Mouse (Mus musculus) liver, embryonic 14.5 days (tissue): ENCODE results near the gene March8. TPM values are rescaled to one million over a fixed set of nuclear protein-coding genes. Genes with fewer than 3 reads are reported as not detected.

Source experiments
- ATAC-seq: fragments of 200-750 bp; cut with Nextera tagmentation; 2 replicates; pipeline ENCODE4 v1.8.0; 2017; ENCODE audit warnings: moderate number of reproducible peaks, mild to moderate bottlenecking, moderate library complexity; ENCODE audit not compliant: insufficient read depth
- DNase-seq, 3 experiments: peaks; one replicate each; pipeline ENCODE4 v3.0.0-alpha.2; 2012 to 2013; ENCODE audit warnings: low read depth in 3 of 3, low spot score in 3 of 3
- H3K27ac ChIP-seq: fragments of 300-500 bp; sonication (generic); 2 replicates; pipeline ENCODE4 v1.5.1; 2014; ENCODE audit warnings: moderate library complexity, mild to moderate bottlenecking, control low read depth, inconsistent platforms
- H3K27me3 ChIP-seq: fragments of 300-500 bp; sonication (generic); 2 replicates; pipeline ENCODE4 v1.6.1; 2014; ENCODE audit warnings: mild to moderate bottlenecking, low read length, moderate library complexity; ENCODE audit not compliant: control insufficient read depth, insufficient read depth
- H3K36me3 ChIP-seq: fragments of 300-500 bp; sonication (generic); replicated peaks from 2 replicates; pipeline ENCODE4 v1.6.1; 2014; ENCODE audit warnings: low read depth; ENCODE audit not compliant: control insufficient read depth, insufficient read depth
- H3K4me1 ChIP-seq, 2 experiments: fragments of 200-500 bp in 1 of 2; fragments of 300-500 bp in 1 of 2; sonication (generic) in 1 of 2; replicated peaks; 2 replicates each; pipeline ENCODE4 v1.6.1; 2012 to 2014; ENCODE audit warnings: antibody characterized with exemption in 1 of 2, inconsistent platforms in 1 of 2, low read length in 1 of 2; ENCODE audit not compliant: control insufficient read depth in 2 of 2, insufficient read depth in 2 of 2
- H3K4me2 ChIP-seq: fragments of 300-500 bp; sonication (generic); 2 replicates; pipeline ENCODE4 v1.6.1; 2014; ENCODE audit warnings: low read depth, mild to moderate bottlenecking, control low read depth, moderate library complexity
- H3K4me3 ChIP-seq, 2 experiments: fragments of 200-500 bp in 1 of 2; fragments of 300-500 bp in 1 of 2; sonication (generic) in 1 of 2; 2 replicates each; pipeline ENCODE4 v1.5.1; 2012 to 2014; ENCODE audit warnings: low read depth in 2 of 2, low read length in 2 of 2, mild to moderate bottlenecking in 2 of 2, control low read depth in 1 of 2, inconsistent platforms in 1 of 2, moderate library complexity in 1 of 2; ENCODE audit not compliant: insufficient read depth in 1 of 2
- H3K9ac ChIP-seq: fragments of 300-500 bp; sonication (generic); replicated peaks from 2 replicates; pipeline ENCODE4 v1.6.1; 2014; ENCODE audit warnings: mild to moderate bottlenecking, control low read depth, moderate library complexity
- H3K9me3 ChIP-seq: fragments of 300-500 bp; sonication (generic); 2 replicates; pipeline ENCODE4 v1.6.1; 2016; ENCODE audit warnings: low read length, mixed read lengths; ENCODE audit not compliant: control insufficient read depth
- CTCF ChIP-seq: IDR thresholded peaks from 2 replicates; pipeline ENCODE4 v1.5.1; 2016; ENCODE audit warnings: antibody characterized with exemption, low read depth, control low read depth
- EP300 ChIP-seq: IDR thresholded peaks from 2 replicates; pipeline ENCODE4 v1.6.1; 2016; ENCODE audit warnings: antibody characterized with exemption, low read depth
- WGBS: fragments of 180-500 bp; shearing (Covaris S2); extraction: QIAGEN DNeasy Blood & Tissue Kit; methylation state at CpG from one replicate; pipeline ENCODE4 v1.1.7; 2014; ENCODE audit not compliant: insufficient replicate concordance; 5-methylcytosine and 5-hydroxymethylcytosine counted together
- polyA plus RNA-seq, 2 experiments: library from polyadenylated mRNA; depleted of rRNA in 1 of 2; stranded (reverse) in 1 of 2; unstranded in 1 of 2; fragments of >200 nt; fragmentation: Nextera tagmentation in 1 of 2; extraction: Ambion mirVana in 1 of 2; gene quantifications; 2 replicates each; pipeline versions ENCODE4 v1.2.1 to v1.2.3; 2012 to 2014

The March8 gene
- polyA plus RNA-seq, 2 experiments = 80.1 to 82.4 TPM

- no peak overlapping the region for H3K27ac ChIP-seq
- TF ChIP-seq EP300 (no peak), CTCF (no peak)
- H3K4me1 ChIP-seq = peaks cover 0 to 19% of the 10 kb centered on the region in 2 experiments; a peak in 3 of 4 replicates
- no peak overlapping the region for H3K4me3 ChIP-seq
- H3K4me2 ChIP-seq = no peak overlapping the region
- 15% methylated on average over 4 of the region's 4 CpGs for WGBS
- H3K9me3 ChIP-seq = no peaks in the 10 kb centered on the region
- H3K9ac ChIP-seq = no peak overlapping the region
- H3K27me3 ChIP-seq = peaks cover 11% of the 10 kb centered on the region
- H3K36me3 ChIP-seq = no peaks in the 10 kb centered on the region
- DNase-seq = no peak
- no peak for ATAC-seq
These were observed 120.9 kb downstream of the March8 start for GRCm38 (mm10) chr6:116458728-116459127.

Other genes with a start within 250 kb of the March8 start
- 2.1 and 3.2 TPM in 2 replicates for gene Tmcc1, start 144.5 kb upstream of the March8 start, polyA plus RNA-seq (2012; rRNA removed)
- 2.6 and 2.8 TPM in 2 replicates for gene Tmcc1, start 144.5 kb upstream of the March8 start, polyA plus RNA-seq (2014; fragmentation: Nextera tagmentation; extraction: Ambion mirVana)
- gene Washc2, start 130.0 kb upstream of the March8 start, polyA plus RNA-seq (2012; rRNA removed) = 15.4 and 15.7 TPM in 2 replicates
- gene Washc2, start 130.0 kb upstream of the March8 start, polyA plus RNA-seq (2014; fragmentation: Nextera tagmentation; extraction: Ambion mirVana) = 8.6 and 9.8 TPM in 2 replicates
- 2.3 and 3.2 TPM in 2 replicates for gene Zfand4, start 73.8 kb upstream of the March8 start, polyA plus RNA-seq (2012; rRNA removed)
- gene Zfand4, start 73.8 kb upstream of the March8 start, polyA plus RNA-seq (2014; fragmentation: Nextera tagmentation; extraction: Ambion mirVana) = 4.4 and 6.3 TPM in 2 replicates
- gene Alox5, start 123.2 kb downstream of the March8 start, polyA plus RNA-seq (2012; rRNA removed) = 0.81 and 1.6 TPM in 2 replicates
- gene Alox5, start 123.2 kb downstream of the March8 start, polyA plus RNA-seq (2014; fragmentation: Nextera tagmentation; extraction: Ambion mirVana) = 1.8 and 2.4 TPM in 2 replicates
- gene Olfr211, start 151.1 kb downstream of the March8 start, polyA plus RNA-seq (2012; rRNA removed) = not detected in 2 replicates
- gene Olfr211, start 151.1 kb downstream of the March8 start, polyA plus RNA-seq (2014; fragmentation: Nextera tagmentation; extraction: Ambion mirVana) = not detected in 2 replicates
- 0.01 TPM in 1 of 2 replicates, not detected in the other for gene Olfr212, start 168.5 kb downstream of the March8 start, polyA plus RNA-seq (2012; rRNA removed)
- not detected in 2 replicates for gene Olfr212, start 168.5 kb downstream of the March8 start, polyA plus RNA-seq (2014; fragmentation: Nextera tagmentation; extraction: Ambion mirVana)
- gene Olfr213, start 200.4 kb downstream of the March8 start, polyA plus RNA-seq (2012; rRNA removed) = not detected in 2 replicates
- gene Olfr213, start 200.4 kb downstream of the March8 start, polyA plus RNA-seq (2014; fragmentation: Nextera tagmentation; extraction: Ambion mirVana) = not detected in 2 replicates
- 0.04 TPM in 1 of 2 replicates, not detected in the other for gene Gm5580, start 213.1 kb downstream of the March8 start, polyA plus RNA-seq (2012; rRNA removed)
- 0.19 and 0.21 TPM in 2 replicates for gene Gm5580, start 213.1 kb downstream of the March8 start, polyA plus RNA-seq (2014; fragmentation: Nextera tagmentation; extraction: Ambion mirVana)
- gene Olfr214, start 216.2 kb downstream of the March8 start, polyA plus RNA-seq (2012; rRNA removed) = not detected in 2 replicates
- not detected in 2 replicates for gene Olfr214, start 216.2 kb downstream of the March8 start, polyA plus RNA-seq (2014; fragmentation: Nextera tagmentation; extraction: Ambion mirVana)
- not detected in 2 replicates for gene Olfr215, start 246.2 kb downstream of the March8 start, polyA plus RNA-seq (2012; rRNA removed)
- not detected in 2 replicates for gene Olfr215, start 246.2 kb downstream of the March8 start, polyA plus RNA-seq (2014; fragmentation: Nextera tagmentation; extraction: Ambion mirVana)